Mouse (Mus musculus): ENCODE measurements around the gene Hivep2. TPM values are rescaled to one million over a fixed set of nuclear protein-coding genes. Genes with fewer than 3 reads are reported as not detected.

Hivep2 gene
- polyA plus RNA-seq, 1 experiment from 2014 or later: 5.5 TPM

GRCm38 (mm10) chr10:14096045-14096444 is 130.2 kb downstream of the Hivep2 start:
- WGBS: 89% methylated on average over 3 of the region's 3 CpGs
- Histone ChIP-seq H3K27ac (no peak overlapping the region), H3K4me2 (replicated peaks) (no peak overlapping the region), H3K9ac (no peak overlapping the region), H3K4me1 (no peaks in the 10 kb centered on the region), H3K27me3 (no peaks in the 10 kb centered on the region), H3K9me3 (no peaks in the 10 kb centered on the region), H3K36me3 (no peaks in the 10 kb centered on the region), H3K4me3 (no peak overlapping the region)
- no peak for ATAC-seq (ENCODE audit: insufficient number of reproducible peaks, insufficient read depth, low FRiP score, low TSS enrichment)

GRCm38 (mm10) chr10:14099182-14099581 is 133.3 kb downstream of the Hivep2 start:
- Histone ChIP-seq H3K27me3 (no peaks in the 10 kb centered on the region), H3K4me1 (no peaks in the 10 kb centered on the region), H3K27ac (no peak overlapping the region), H3K9ac (no peak overlapping the region), H3K4me3 (no peak overlapping the region), H3K9me3 (no peaks in the 10 kb centered on the region), H3K4me2 (replicated peaks) (no peak overlapping the region), H3K36me3 (no peaks in the 10 kb centered on the region)
- ATAC-seq (ENCODE audit: insufficient number of reproducible peaks, insufficient read depth, low FRiP score, low TSS enrichment): no peak
- 85% methylated on average over 4 of the region's 4 CpGs for WGBS

- Histone ChIP-seq H3K4me1 (no peaks in the 10 kb centered on the region), H3K9ac (no peak overlapping the region), H3K4me3 (no peak overlapping the region), H3K27me3 (no peaks in the 10 kb centered on the region), H3K36me3 (no peaks in the 10 kb centered on the region), H3K27ac (no peak overlapping the region), H3K9me3 (no peaks in the 10 kb centered on the region), H3K4me2 (replicated peaks) (no peak overlapping the region)
- ATAC-seq (ENCODE audit: insufficient number of reproducible peaks, insufficient read depth, low FRiP score, low TSS enrichment): no peak
- WGBS: 89% methylated on average over 8 of the region's 8 CpGs
These were observed 134.2 kb downstream of the Hivep2 start for GRCm38 (mm10) chr10:14100041-14100440.

- Histone ChIP-seq H3K4me3 (no peak overlapping the region), H3K9ac (no peak overlapping the region), H3K27ac (no peak overlapping the region), H3K4me1 (no peaks in the 10 kb centered on the region), H3K27me3 (no peaks in the 10 kb centered on the region), H3K4me2 (replicated peaks) (no peak overlapping the region), H3K9me3 (no peaks in the 10 kb centered on the region), H3K36me3 (no peaks in the 10 kb centered on the region)
- ATAC-seq (ENCODE audit: insufficient number of reproducible peaks, insufficient read depth, low FRiP score, low TSS enrichment): no peak
- WGBS: 81% methylated on average over 3 of the region's 3 CpGs
These were observed 135.0 kb downstream of the Hivep2 start for GRCm38 (mm10) chr10:14100847-14101246.

GRCm38 (mm10) chr10:14101966-14102365 is 136.1 kb downstream of the Hivep2 start:
- Histone ChIP-seq H3K27me3 (no peaks in the 10 kb centered on the region), H3K36me3 (no peaks in the 10 kb centered on the region), H3K9ac (no peak overlapping the region), H3K4me2 (replicated peaks) (no peak overlapping the region), H3K27ac (no peak overlapping the region), H3K9me3 (no peaks in the 10 kb centered on the region), H3K4me3 (no peak overlapping the region), H3K4me1 (no peaks in the 10 kb centered on the region)
- WGBS: 85% methylated on average over 5 of the region's 5 CpGs
- ATAC-seq (ENCODE audit: insufficient number of reproducible peaks, insufficient read depth, low FRiP score, low TSS enrichment): no peak

- ATAC-seq (ENCODE audit: insufficient number of reproducible peaks, insufficient read depth, low FRiP score, low TSS enrichment): no peak
- Histone ChIP-seq H3K27ac (no peak overlapping the region), H3K27me3 (no peaks in the 10 kb centered on the region), H3K9ac (no peak overlapping the region), H3K4me3 (no peak overlapping the region), H3K4me2 (replicated peaks) (no peak overlapping the region), H3K9me3 (no peaks in the 10 kb centered on the region), H3K36me3 (no peaks in the 10 kb centered on the region), H3K4me1 (no peaks in the 10 kb centered on the region)
- 75% methylated on average over 7 of the region's 7 CpGs for WGBS
These were observed 142.3 kb downstream of the Hivep2 start for GRCm38 (mm10) chr10:14107980-14108671.

GRCm38 (mm10) chr10:14115846-14116245 is 150.0 kb downstream of the Hivep2 start:
- H3K4me1 ChIP-seq: no peaks in the 10 kb centered on the region
- no peak overlapping the region for H3K4me3 ChIP-seq
- whole genome bisulfite sequencing: 76% methylated on average over 4 of the region's 4 CpGs
- ATAC-seq (ENCODE audit: insufficient number of reproducible peaks, insufficient read depth, low FRiP score, low TSS enrichment): no peak
- no peaks in the 10 kb centered on the region for H3K36me3 ChIP-seq
- no peaks in the 10 kb centered on the region for H3K9me3 ChIP-seq
- H3K9ac ChIP-seq: no peak overlapping the region
- H3K4me2 ChIP-seq (replicated peaks): no peak overlapping the region
- H3K27me3 ChIP-seq: no peaks in the 10 kb centered on the region
- no peak overlapping the region for H3K27ac ChIP-seq

- H3K9me3 ChIP-seq: no peaks in the 10 kb centered on the region
- no peaks in the 10 kb centered on the region for H3K4me1 ChIP-seq
- H3K4me2 ChIP-seq (replicated peaks): no peak overlapping the region
- H3K4me3 ChIP-seq: no peak overlapping the region
- no peak overlapping the region for H3K9ac ChIP-seq
- no peaks in the 10 kb centered on the region for H3K27me3 ChIP-seq
- no peak overlapping the region for H3K27ac ChIP-seq
- WGBS: 88% methylated on average over 5 of the region's 5 CpGs
- no peaks in the 10 kb centered on the region for H3K36me3 ChIP-seq
- ATAC-seq (ENCODE audit: insufficient number of reproducible peaks, insufficient read depth, low FRiP score, low TSS enrichment): no peak
These were observed 151.1 kb downstream of the Hivep2 start for GRCm38 (mm10) chr10:14116978-14117377.

GRCm38 (mm10) chr10:14119201-14119600 is 153.3 kb downstream of the Hivep2 start:
- no peak overlapping the region for H3K9ac ChIP-seq
- 84% methylated on average over 5 of the region's 5 CpGs for WGBS
- H3K36me3 ChIP-seq: no peaks in the 10 kb centered on the region
- H3K4me2 ChIP-seq (replicated peaks): no peak overlapping the region
- H3K4me3 ChIP-seq: no peak overlapping the region
- no peaks in the 10 kb centered on the region for H3K27me3 ChIP-seq
- no peak for ATAC-seq (ENCODE audit: insufficient number of reproducible peaks, insufficient read depth, low FRiP score, low TSS enrichment)
- no peak overlapping the region for H3K27ac ChIP-seq
- no peaks in the 10 kb centered on the region for H3K9me3 ChIP-seq
- H3K4me1 ChIP-seq: no peaks in the 10 kb centered on the region

GRCm38 (mm10) chr10:14120512-14120911 is 154.6 kb downstream of the Hivep2 start:
- Histone ChIP-seq H3K27ac (no peak overlapping the region), H3K27me3 (no peaks in the 10 kb centered on the region), H3K36me3 (no peaks in the 10 kb centered on the region), H3K9me3 (no peaks in the 10 kb centered on the region), H3K4me2 (replicated peaks) (no peak overlapping the region), H3K4me3 (no peak overlapping the region), H3K9ac (no peak overlapping the region), H3K4me1 (no peaks in the 10 kb centered on the region)
- ATAC-seq (ENCODE audit: insufficient number of reproducible peaks, insufficient read depth, low FRiP score, low TSS enrichment): no peak
- WGBS: 88% methylated on average over 3 of the region's 3 CpGs

- no peak for ATAC-seq (ENCODE audit: insufficient number of reproducible peaks, insufficient read depth, low FRiP score, low TSS enrichment)
- Histone ChIP-seq H3K4me2 (replicated peaks) (no peak overlapping the region), H3K9ac (no peak overlapping the region), H3K36me3 (no peaks in the 10 kb centered on the region; the same call in 1 of the 2 replicates), H3K27me3 (no peaks in the 10 kb centered on the region), H3K9me3 (no peaks in the 10 kb centered on the region), H3K4me3 (no peak overlapping the region), H3K27ac (no peak overlapping the region), H3K4me1 (no peaks in the 10 kb centered on the region)
- WGBS: 90% methylated on average over 12 of the region's 12 CpGs
These were observed 162.0 kb downstream of the Hivep2 start for GRCm38 (mm10) chr10:14127826-14128225.

GRCm38 (mm10) chr10:14130270-14130669 is 164.4 kb downstream of the Hivep2 start:
- no peaks in the 10 kb centered on the region for H3K9me3 ChIP-seq
- ATAC-seq (ENCODE audit: insufficient number of reproducible peaks, insufficient read depth, low FRiP score, low TSS enrichment): no peak
- no peaks in the 10 kb centered on the region for H3K4me1 ChIP-seq
- no peak overlapping the region for H3K27ac ChIP-seq
- no peaks in the 10 kb centered on the region for H3K27me3 ChIP-seq
- WGBS: 77% methylated on average over 8 of the region's 8 CpGs
- no peak overlapping the region for H3K4me2 ChIP-seq (replicated peaks)
- H3K36me3 ChIP-seq: no peaks in the 10 kb centered on the region; the same call in 1 of the 2 replicates
- no peak overlapping the region for H3K9ac ChIP-seq
- H3K4me3 ChIP-seq: no peak overlapping the region
